Mouse (Mus musculus): Measurements from ENCODE around the gene Cdk17. TPM values are rescaled to one million over a fixed set of nuclear protein-coding genes. Genes with fewer than 3 reads are reported as not detected.

Gene Cdk17
- polyA plus RNA-seq, 1 experiment, result 2.3 TPM

GRCm38 (mm10) chr10:93122399-93123184, 38.1 kb upstream of the Cdk17 start:
- Histone ChIP-seq H3K4me3 (replicated peaks) (peak overlapping the region; percentile 83), H3K9me3 (0 out of 2 replicates have a peak, but pooled peaks cover 3% of the 10 kb centered on the region), H3K36me3 (replicated peaks; ENCODE audit: low read length) (peaks cover 43% of the 10 kb centered on the region), H3K27me3 (replicated peaks) (no peaks in the 10 kb centered on the region), H3K4me1 (peaks cover 53% of the 10 kb centered on the region)
- TF ChIP-seq GATA1 (IDR thresholded peaks at IDR 0.05; ENCODE audit: borderline replicate concordance, low read length), result no peak
- TF ChIP-seq FLI1 (IDR thresholded peaks at IDR 0.05; ENCODE audit: low read length), result no peak

GRCm38 (mm10) chr10:93123310-93123709, 37.4 kb upstream of the Cdk17 start:
- Histone ChIP-seq H3K4me1 (peaks cover 53% of the 10 kb centered on the region), H3K4me3 (replicated peaks) (peak overlapping the region; percentile 83), H3K36me3 (replicated peaks; ENCODE audit: low read length) (peaks cover 50% of the 10 kb centered on the region)

GRCm38 (mm10) chr10:93123957-93124613, 36.6 kb upstream of the Cdk17 start:
- Histone ChIP-seq H3K27me3 (replicated peaks) (no peaks in the 10 kb centered on the region), H3K4me3 (replicated peaks) (peak overlapping the region; percentile 83), H3K9me3 (no peaks in the 10 kb centered on the region), H3K4me1 (peaks cover 58% of the 10 kb centered on the region), H3K36me3 (replicated peaks; ENCODE audit: low read length) (peaks cover 51% of the 10 kb centered on the region)
- peak; percentile 77 for TF ChIP-seq FLI1 (IDR thresholded peaks at IDR 0.05; ENCODE audit: low read length)
- peak; percentile 88; the same call in 2 of the 3 replicates for TF ChIP-seq GATA1 (IDR thresholded peaks at IDR 0.05; ENCODE audit: borderline replicate concordance, low read length)

More at GRCm38 (mm10) chr10:93123310-93123709, 37.4 kb upstream of the Cdk17 start:
- TF ChIP-seq FLI1 (IDR thresholded peaks at IDR 0.05; ENCODE audit: low read length), result no peak
- no peak for TF ChIP-seq GATA1 (IDR thresholded peaks at IDR 0.05; ENCODE audit: borderline replicate concordance, low read length)
- H3K9me3 ChIP-seq, result 0 out of 2 replicates have a peak, but pooled peaks cover 3% of the 10 kb centered on the region
- H3K27me3 ChIP-seq (replicated peaks), result no peaks in the 10 kb centered on the region

- TF ChIP-seq FLI1 (IDR thresholded peaks at IDR 0.05; ENCODE audit: low read length) (no peak), GATA1 (IDR thresholded peaks at IDR 0.05; ENCODE audit: borderline replicate concordance, low read length) (no peak)
- H3K27me3 ChIP-seq (replicated peaks), result no peaks in the 10 kb centered on the region
- peaks cover 54% of the 10 kb centered on the region for H3K4me1 ChIP-seq
- H3K4me3 ChIP-seq (replicated peaks), result no peak overlapping the region
- H3K9me3 ChIP-seq, result no peaks in the 10 kb centered on the region
- peaks cover 37% of the 10 kb centered on the region for H3K36me3 ChIP-seq (replicated peaks; ENCODE audit: low read length)
These were observed 34.6 kb upstream of the Cdk17 start for GRCm38 (mm10) chr10:93126025-93126424.

- no peaks in the 10 kb centered on the region for H3K9me3 ChIP-seq
- TF ChIP-seq GATA1 (IDR thresholded peaks at IDR 0.05; ENCODE audit: borderline replicate concordance, low read length) (no peak), FLI1 (IDR thresholded peaks at IDR 0.05; ENCODE audit: low read length) (no peak)
- no peaks in the 10 kb centered on the region for H3K27me3 ChIP-seq (replicated peaks)
- H3K4me1 ChIP-seq, result peaks cover 45% of the 10 kb centered on the region
- H3K4me3 ChIP-seq (replicated peaks), result peak overlapping the region; percentile 54
- peaks cover 35% of the 10 kb centered on the region for H3K36me3 ChIP-seq (replicated peaks; ENCODE audit: low read length)
These were observed 32.1 kb upstream of the Cdk17 start for GRCm38 (mm10) chr10:93128566-93128965.

GRCm38 (mm10) chr10:93129345-93129744, 31.3 kb upstream of the Cdk17 start:
- TF ChIP-seq FLI1 (IDR thresholded peaks at IDR 0.05; ENCODE audit: low read length), result no peak
- no peak for TF ChIP-seq GATA1 (IDR thresholded peaks at IDR 0.05; ENCODE audit: borderline replicate concordance, low read length)
- Histone ChIP-seq H3K4me3 (replicated peaks) (no peak overlapping the region), H3K36me3 (replicated peaks; ENCODE audit: low read length) (peaks cover 35% of the 10 kb centered on the region), H3K9me3 (no peaks in the 10 kb centered on the region), H3K4me1 (peaks cover 37% of the 10 kb centered on the region), H3K27me3 (replicated peaks) (no peaks in the 10 kb centered on the region)

- no peak for TF ChIP-seq GATA1 (IDR thresholded peaks at IDR 0.05; ENCODE audit: borderline replicate concordance, low read length)
- TF ChIP-seq FLI1 (IDR thresholded peaks at IDR 0.05; ENCODE audit: low read length), result no peak
- no peaks in the 10 kb centered on the region for H3K27me3 ChIP-seq (replicated peaks)
- H3K9me3 ChIP-seq, result no peaks in the 10 kb centered on the region
- no peak overlapping the region for H3K4me3 ChIP-seq (replicated peaks)
- peaks cover 33% of the 10 kb centered on the region for H3K4me1 ChIP-seq
- H3K36me3 ChIP-seq (replicated peaks; ENCODE audit: low read length), result peaks cover 35% of the 10 kb centered on the region
These were observed 30.7 kb upstream of the Cdk17 start for GRCm38 (mm10) chr10:93129904-93130455.

- H3K36me3 ChIP-seq (replicated peaks; ENCODE audit: low read length), result peaks cover 35% of the 10 kb centered on the region
- no peak for TF ChIP-seq GATA1 (IDR thresholded peaks at IDR 0.05; ENCODE audit: borderline replicate concordance, low read length)
- peaks cover 28% of the 10 kb centered on the region for H3K4me1 ChIP-seq
- no peak overlapping the region for H3K4me3 ChIP-seq (replicated peaks)
- H3K27me3 ChIP-seq (replicated peaks), result no peaks in the 10 kb centered on the region
- H3K9me3 ChIP-seq, result no peaks in the 10 kb centered on the region
These were observed 30.2 kb upstream of the Cdk17 start for GRCm38 (mm10) chr10:93130456-93130940.

- peaks cover 33% of the 10 kb centered on the region for H3K4me1 ChIP-seq
- TF ChIP-seq GATA1 (IDR thresholded peaks at IDR 0.05; ENCODE audit: borderline replicate concordance, low read length) (no peak), FLI1 (IDR thresholded peaks at IDR 0.05; ENCODE audit: low read length) (no peak)
- no peaks in the 10 kb centered on the region for H3K27me3 ChIP-seq (replicated peaks)
- peaks cover 44% of the 10 kb centered on the region for H3K36me3 ChIP-seq (replicated peaks; ENCODE audit: low read length)
- no peak overlapping the region for H3K4me3 ChIP-seq (replicated peaks)
- no peaks in the 10 kb centered on the region for H3K9me3 ChIP-seq
These were observed 28.7 kb upstream of the Cdk17 start for GRCm38 (mm10) chr10:93131865-93132566.
